Mouse (Mus musculus): ENCODE results near the gene Stat3. TPM values are rescaled to one million over a fixed set of nuclear protein-coding genes. Genes with fewer than 3 reads are reported as not detected.

The Stat3 gene
- total RNA-seq, 2 experiments from 2014 or later: 35.9 to 39.0 TPM

Other genes with a start within 250 kb of the Stat3 start
- under 1 TPM; 0.54 to 0.57 TPM for gene Zfp385c, start 247.1 kb downstream of the Stat3 start, total RNA-seq (2021)
- gene Dhx58, start 235.3 kb downstream of the Stat3 start, total RNA-seq (2021): 1 to 10 TPM; 1.2 to 1.9 TPM
- 10 to 100 TPM; 61.6 to 66.2 TPM for gene Kat2a, start 227.1 kb downstream of the Stat3 start, total RNA-seq (2021)
- not detected for gene Hspb9, start 225.7 kb downstream of the Stat3 start, total RNA-seq (2021)
- gene Rab5c, start 201.3 kb downstream of the Stat3 start, total RNA-seq (2021): 100 to 1,000 TPM; 152 to 165 TPM
- gene Kcnh4, start 179.6 kb downstream of the Stat3 start, total RNA-seq (2021): 1 to 10 TPM; 1.5 to 2.2 TPM
- under 1 TPM in 1 of 2 experiments, not detected in 1; 0.62 TPM for gene Hcrt, start 176.6 kb downstream of the Stat3 start, total RNA-seq (2021)
- gene Ghdc, start 168.6 kb downstream of the Stat3 start, total RNA-seq (2021): 1 to 10 TPM; 5.5 to 7.2 TPM
- 10 to 100 TPM; 12.2 to 13.0 TPM for gene Stat5b, start 88.8 kb downstream of the Stat3 start, total RNA-seq (2021)
- gene Stat5a, start 80.2 kb downstream of the Stat3 start, total RNA-seq (2021): 1 to 10 TPM; 2.4 to 3.9 TPM
- 10 to 100 TPM; 20.5 to 20.6 TPM for gene Cavin1, start 31.3 kb upstream of the Stat3 start, total RNA-seq (2021)
- 100 to 1,000 TPM; 424 to 431 TPM for gene Atp6v0a1, start 69.9 kb upstream of the Stat3 start, total RNA-seq (2021)
- 1 to 10 TPM; 8.6 to 9.9 TPM for gene Naglu, start 130.5 kb upstream of the Stat3 start, total RNA-seq (2021)
- under 1 TPM; 0.33 to 0.37 TPM for gene Hsd17b1, start 138.9 kb upstream of the Stat3 start, total RNA-seq (2021)
- gene Coasy, start 143.0 kb upstream of the Stat3 start, total RNA-seq (2021): 10 to 100 TPM; 32.9 to 37.7 TPM
- gene Mlx, start 147.7 kb upstream of the Stat3 start, total RNA-seq (2021): 10 to 100 TPM; 39.2 to 50.3 TPM
- gene Psmc3ip, start 155.9 kb upstream of the Stat3 start, total RNA-seq (2021): 1 to 10 TPM; 5.8 to 7.0 TPM
- gene Retreg3, start 180.4 kb upstream of the Stat3 start, total RNA-seq (2021): 10 to 100 TPM; 51.5 to 58.8 TPM
- gene Tubg1, start 180.4 kb upstream of the Stat3 start, total RNA-seq (2021): 10 to 100 TPM; 43.1 to 47.3 TPM
- gene Tubg2, start 216.4 kb upstream of the Stat3 start, total RNA-seq (2021): 10 to 100 TPM; 31.7 to 41.4 TPM
- 10 to 100 TPM; 59.0 to 61.4 TPM for gene Cntnap1, start 231.0 kb upstream of the Stat3 start, total RNA-seq (2021)
- gene Plekhh3, start 231.8 kb upstream of the Stat3 start, total RNA-seq (2021): 10 to 100 TPM; 13.2 to 13.4 TPM
- not detected for gene Ccr10, start 235.9 kb upstream of the Stat3 start, total RNA-seq (2021)